Mouse (Mus musculus): Measurements from ENCODE around the gene Rbx1. TPM values are rescaled to one million over a fixed set of nuclear protein-coding genes. Genes with fewer than 3 reads are reported as not detected.
A peak's percentile ranks its signal among the peaks of the same experiment; 100 is the strongest.
"Not testable (repeated sequence)": the region's sequence is repeated elsewhere in the genome, so short reads cannot be mapped to it uniquely, and the experiment has no call there.

Gene Rbx1
- polyA plus RNA-seq (2014; fragmentation: Nextera tagmentation; extraction: Ambion mirVana): 523 and 527 TPM in 2 replicates

DNA sequence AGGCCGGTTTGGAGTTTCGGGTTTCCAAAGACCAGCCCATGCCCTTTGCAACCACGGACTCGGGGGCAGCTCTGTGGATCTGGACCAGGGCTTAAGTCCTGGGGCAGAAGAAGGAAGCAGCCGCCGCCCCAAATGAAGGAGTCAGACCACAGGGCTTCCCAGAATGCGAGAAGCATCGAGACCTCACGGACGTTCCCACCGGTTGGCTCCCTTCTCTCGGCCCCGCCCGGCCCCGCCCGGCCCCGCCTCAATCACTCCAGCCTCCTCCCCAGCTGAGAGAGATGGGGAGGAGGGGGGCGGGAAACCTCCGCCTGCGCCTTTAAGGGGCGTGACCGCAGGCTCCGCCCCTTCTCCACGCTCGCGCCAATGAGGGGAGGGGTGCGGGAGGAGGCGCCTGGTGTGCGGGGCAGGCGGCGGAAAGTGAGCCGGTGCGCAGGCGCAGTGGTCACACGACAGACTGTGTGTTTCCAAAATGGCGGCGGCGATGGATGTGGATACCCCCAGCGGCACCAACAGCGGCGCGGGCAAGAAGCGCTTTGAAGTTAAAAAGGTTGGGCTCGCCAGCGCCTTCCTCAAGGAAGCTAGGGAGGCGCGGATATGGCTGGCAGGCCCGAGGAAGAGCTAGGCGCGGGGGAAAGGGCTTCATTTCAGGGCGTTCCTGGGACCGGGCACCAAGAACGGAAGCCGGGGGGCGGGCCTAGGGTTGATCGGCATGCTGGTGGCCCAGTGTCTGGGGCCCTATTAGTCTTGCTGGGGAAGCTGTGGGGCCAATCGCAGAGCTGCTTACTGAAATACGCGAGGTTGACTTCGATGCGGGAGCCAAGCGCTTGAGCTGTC is at the start of gene Rbx1:
Gene Rbx1, plus strand, starts transcription at position 396 of the 837 bp plus-strand sequence.
- Histone ChIP-seq H3K27ac (ENCODE audit: low read length) (peak within 1 kb of the TSS; percentile 82), H3K27me3 (ENCODE audit: control insufficient read depth, insufficient read depth, low read length) (no peaks in the 10 kb centered on the region), H3K9ac (replicated peaks; ENCODE audit: low read depth, low read length) (peak within 1 kb of the TSS; percentile 67), H3K4me3 (ENCODE audit: low read depth, low read length) (peak within 1 kb of the TSS; percentile 58), H3K36me3 (ENCODE audit: control insufficient read depth, insufficient read depth, low read length) (peaks cover 19% of the 10 kb centered on the region), H3K4me1 (ENCODE audit: control insufficient read depth, insufficient read depth, low read length) (0 out of 2 replicates have a peak, but pooled peaks cover 6% of the 10 kb centered on the region), H3K9me3 (ENCODE audit: control insufficient read depth, low read depth, low read length) (peaks cover 7% of the 10 kb centered on the region; the same call in 1 of the 2 replicates), H3K4me2 (replicated peaks; ENCODE audit: low read depth, low read length) (peak within 1 kb of the TSS; percentile 52)
- under 1% methylated on average over 62 of the region's 62 CpGs for WGBS
- peak; percentile 98 for ATAC-seq (ENCODE audit: insufficient number of reproducible peaks, insufficient read depth, low FRiP score, low read depth)

DNA sequence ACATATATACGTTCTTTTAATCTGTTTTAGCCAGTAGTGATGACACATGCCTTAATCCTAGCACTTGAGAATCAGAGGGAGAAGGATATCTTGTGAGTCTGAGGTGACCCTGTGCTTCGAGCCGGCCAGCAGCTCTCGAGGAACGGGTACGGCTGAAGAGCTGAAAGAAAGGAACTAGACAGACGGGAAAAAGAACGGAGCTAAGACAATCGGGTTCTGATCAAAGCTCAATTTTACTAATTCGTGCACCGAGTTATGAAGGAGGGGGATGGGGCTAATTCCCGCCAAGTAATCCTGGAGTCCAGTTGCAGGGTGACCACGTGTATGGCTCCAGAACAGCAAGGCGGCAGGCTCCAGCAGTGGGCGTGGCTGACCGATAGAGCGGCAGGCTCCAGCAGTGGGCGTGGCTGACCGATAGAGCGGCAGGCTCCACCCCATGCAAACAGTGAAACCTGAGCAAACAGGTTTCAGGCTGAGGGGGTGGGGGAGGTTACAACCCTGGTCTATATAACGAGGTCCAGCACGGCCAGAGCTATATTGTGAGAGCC is 49.3 kb upstream of the Rbx1 start:
- not testable (repeated sequence) for H3K27me3 ChIP-seq (ENCODE audit: control insufficient read depth, insufficient read depth, low read length); H3K4me1 ChIP-seq (ENCODE audit: control insufficient read depth, insufficient read depth, low read length); H3K36me3 ChIP-seq (ENCODE audit: control insufficient read depth, insufficient read depth, low read length); H3K27ac ChIP-seq (ENCODE audit: low read length); H3K9me3 ChIP-seq (ENCODE audit: control insufficient read depth, low read depth, low read length)
- peak overlapping the region; percentile 18 for H3K4me3 ChIP-seq (ENCODE audit: low read depth, low read length)
- ATAC-seq (ENCODE audit: insufficient number of reproducible peaks, insufficient read depth, low FRiP score, low read depth): peak; percentile 91
- 4% methylated on average over 22 of the region's 22 CpGs for WGBS
- 0 out of 2 replicates have a peak overlapping the region, but pooled peaks have one; percentile 25 for H3K9ac ChIP-seq (replicated peaks; ENCODE audit: low read depth, low read length)
- H3K4me2 ChIP-seq (replicated peaks; ENCODE audit: low read depth, low read length): peak overlapping the region; percentile 41

DNA sequence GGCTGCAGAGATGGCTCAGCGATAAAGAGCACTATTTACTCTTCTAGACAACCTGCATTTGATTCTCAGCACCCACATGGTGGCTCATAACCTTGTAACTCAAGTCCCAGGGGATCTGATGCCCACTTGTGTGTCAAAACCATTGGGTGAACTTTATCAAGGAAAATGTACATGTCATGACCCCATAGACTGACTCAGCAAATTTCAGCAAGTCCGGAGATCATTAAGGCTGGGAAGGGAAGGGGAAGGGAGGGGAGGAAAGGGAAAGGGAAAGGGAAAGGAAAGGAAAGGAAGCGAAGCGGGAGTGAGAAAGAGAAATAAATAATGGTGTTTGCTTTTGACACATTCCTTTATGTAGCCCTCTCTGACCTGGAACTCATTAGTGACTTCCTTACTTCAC is 48.0 kb upstream of the Rbx1 start:
- Histone ChIP-seq H3K27me3 (ENCODE audit: control insufficient read depth, insufficient read depth, low read length) (no peaks in the 10 kb centered on the region), H3K27ac (ENCODE audit: low read length) (no peak overlapping the region), H3K4me3 (ENCODE audit: low read depth, low read length) (no peak overlapping the region), H3K9ac (replicated peaks; ENCODE audit: low read depth, low read length) (no peak overlapping the region), H3K36me3 (ENCODE audit: control insufficient read depth, insufficient read depth, low read length) (no peaks in the 10 kb centered on the region; the same call in 1 of the 2 replicates), H3K4me2 (replicated peaks; ENCODE audit: low read depth, low read length) (no peak overlapping the region), H3K4me1 (ENCODE audit: control insufficient read depth, insufficient read depth, low read length) (0 out of 2 replicates have a peak, but pooled peaks cover 5% of the 10 kb centered on the region), H3K9me3 (ENCODE audit: control insufficient read depth, low read depth, low read length) (no peaks in the 10 kb centered on the region)
- WGBS: 82% methylated on average over 4 of the region's 4 CpGs
- no peak for ATAC-seq (ENCODE audit: insufficient number of reproducible peaks, insufficient read depth, low FRiP score, low read depth)

DNA sequence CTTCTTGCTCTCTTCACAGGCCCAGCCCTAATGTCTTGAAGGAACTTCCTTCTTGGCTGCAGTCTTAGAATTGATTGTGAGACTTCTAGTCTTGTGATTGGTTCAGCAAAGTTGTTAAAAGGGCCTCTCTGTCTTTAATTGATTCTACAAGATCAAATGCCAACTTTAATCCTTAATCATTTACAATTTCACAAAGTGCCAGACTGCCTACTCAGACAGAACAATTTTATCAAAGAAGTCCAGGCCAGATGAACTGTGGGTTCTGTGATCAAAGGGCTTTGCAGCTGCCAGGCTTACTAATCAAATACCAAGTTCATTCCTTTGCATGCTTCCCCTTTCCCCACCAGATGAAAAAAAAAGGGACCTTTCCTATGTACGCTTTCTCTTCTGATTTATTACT is 44.6 kb upstream of the Rbx1 start:
- Histone ChIP-seq H3K4me3 (ENCODE audit: low read depth, low read length) (no peak overlapping the region), H3K9ac (replicated peaks; ENCODE audit: low read depth, low read length) (no peak overlapping the region), H3K4me1 (ENCODE audit: control insufficient read depth, insufficient read depth, low read length) (0 out of 2 replicates have a peak, but pooled peaks cover 5% of the 10 kb centered on the region), H3K27me3 (ENCODE audit: control insufficient read depth, insufficient read depth, low read length) (no peaks in the 10 kb centered on the region), H3K27ac (ENCODE audit: low read length) (peak overlapping the region; percentile 86), H3K36me3 (ENCODE audit: control insufficient read depth, insufficient read depth, low read length) (no peaks in the 10 kb centered on the region), H3K9me3 (ENCODE audit: control insufficient read depth, low read depth, low read length) (no peaks in the 10 kb centered on the region), H3K4me2 (replicated peaks; ENCODE audit: low read depth, low read length) (no peak overlapping the region)
- 20% methylated on average over 1 of the region's 1 CpGs for WGBS
- ATAC-seq (ENCODE audit: insufficient number of reproducible peaks, insufficient read depth, low FRiP score, low read depth): no peak

DNA sequence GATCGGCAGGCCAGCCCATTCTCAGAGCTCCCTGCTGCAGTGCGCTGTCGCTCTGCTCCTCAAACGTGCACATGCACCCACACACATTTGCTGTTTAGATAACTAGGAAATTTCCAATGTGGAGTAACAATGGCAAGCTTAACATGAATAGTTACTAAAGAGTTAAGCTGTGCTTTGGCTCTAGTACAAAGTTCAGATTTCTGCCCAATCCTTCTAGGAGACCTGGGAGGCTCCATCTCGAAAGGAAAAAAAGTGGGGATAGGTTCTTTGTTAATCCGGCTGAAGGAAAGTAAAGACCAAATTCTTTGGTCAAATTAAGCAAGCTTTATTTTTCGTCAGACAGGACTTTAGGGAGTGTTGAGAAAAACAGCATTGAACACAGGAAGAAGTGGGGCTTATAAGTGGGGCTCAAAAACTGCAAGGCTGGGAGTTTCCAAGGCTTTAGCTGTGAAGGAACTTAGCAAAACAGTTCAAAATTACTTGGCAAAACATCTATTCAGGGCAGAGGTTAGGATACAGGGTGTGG is 43.9 kb upstream of the Rbx1 start:
- no peak overlapping the region for H3K9ac ChIP-seq (replicated peaks; ENCODE audit: low read depth, low read length)
- H3K27ac ChIP-seq (ENCODE audit: low read length): peak overlapping the region; percentile 86
- 0 out of 2 replicates have a peak, but pooled peaks cover 5% of the 10 kb centered on the region for H3K4me1 ChIP-seq (ENCODE audit: control insufficient read depth, insufficient read depth, low read length)
- H3K9me3 ChIP-seq (ENCODE audit: control insufficient read depth, low read depth, low read length): no peaks in the 10 kb centered on the region
- no peaks in the 10 kb centered on the region for H3K27me3 ChIP-seq (ENCODE audit: control insufficient read depth, insufficient read depth, low read length)
- H3K4me2 ChIP-seq (replicated peaks; ENCODE audit: low read depth, low read length): no peak overlapping the region
- no peak overlapping the region for H3K4me3 ChIP-seq (ENCODE audit: low read depth, low read length)
- no peak for ATAC-seq (ENCODE audit: insufficient number of reproducible peaks, insufficient read depth, low FRiP score, low read depth)
- 47% methylated on average over 7 of the region's 7 CpGs for WGBS
- H3K36me3 ChIP-seq (ENCODE audit: control insufficient read depth, insufficient read depth, low read length): peaks cover 1% of the 10 kb centered on the region; the same call in 1 of the 2 replicates

DNA sequence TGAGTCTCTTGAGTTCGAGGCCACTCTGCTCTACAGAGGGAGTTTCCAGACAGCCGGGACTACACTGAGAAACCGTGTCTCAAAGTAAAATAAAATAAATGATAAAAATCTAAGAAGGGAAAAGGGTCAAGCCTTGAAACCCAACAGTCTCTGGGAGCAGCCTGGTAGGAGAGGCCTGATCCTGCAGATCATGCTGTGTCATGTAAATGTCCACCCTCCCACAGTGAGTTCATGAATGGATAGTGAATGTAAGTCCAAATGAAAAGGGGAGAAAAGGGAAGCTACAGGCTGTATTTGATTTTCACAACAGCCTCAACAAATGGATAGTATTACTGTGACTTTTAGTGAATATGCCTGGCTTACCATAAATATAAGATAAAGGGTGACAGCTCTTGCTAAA is 40.8 kb upstream of the Rbx1 start:
- H3K9me3 ChIP-seq (ENCODE audit: control insufficient read depth, low read depth, low read length): no peaks in the 10 kb centered on the region
- WGBS: 93% methylated on average over 3 of the region's 3 CpGs
- ATAC-seq (ENCODE audit: insufficient number of reproducible peaks, insufficient read depth, low FRiP score, low read depth): no peak
- H3K4me3 ChIP-seq (ENCODE audit: low read depth, low read length): no peak overlapping the region
- 0 out of 2 replicates have a peak, but pooled peaks cover 5% of the 10 kb centered on the region for H3K4me1 ChIP-seq (ENCODE audit: control insufficient read depth, insufficient read depth, low read length)
- H3K4me2 ChIP-seq (replicated peaks; ENCODE audit: low read depth, low read length): no peak overlapping the region
- no peaks in the 10 kb centered on the region for H3K27me3 ChIP-seq (ENCODE audit: control insufficient read depth, insufficient read depth, low read length)
- peaks cover 7% of the 10 kb centered on the region; the same call in 1 of the 2 replicates for H3K36me3 ChIP-seq (ENCODE audit: control insufficient read depth, insufficient read depth, low read length)
- no peak overlapping the region for H3K9ac ChIP-seq (replicated peaks; ENCODE audit: low read depth, low read length)
- H3K27ac ChIP-seq (ENCODE audit: low read length): no peak overlapping the region

DNA sequence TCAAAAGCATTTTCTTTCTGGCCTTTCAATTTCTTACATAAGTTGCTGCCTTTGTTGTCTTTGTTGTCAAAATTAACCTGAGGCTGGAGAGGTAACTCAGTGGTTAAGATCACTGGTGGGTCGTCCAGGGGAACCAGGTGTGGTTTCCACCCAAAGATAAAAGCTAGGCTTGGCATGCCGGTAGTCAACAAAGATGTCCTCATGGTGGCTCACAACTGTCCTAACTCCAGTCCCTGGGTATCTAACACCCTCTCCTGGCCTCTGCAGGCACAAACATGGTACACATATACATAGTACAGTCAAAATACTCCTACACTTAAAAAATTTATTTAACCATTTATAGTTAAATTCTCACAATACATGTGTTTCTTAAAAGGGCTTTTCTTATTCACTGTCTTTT is 38.1 kb upstream of the Rbx1 start:
- Histone ChIP-seq H3K9ac (replicated peaks; ENCODE audit: low read depth, low read length) (no peak overlapping the region), H3K27ac (ENCODE audit: low read length) (no peak overlapping the region), H3K27me3 (ENCODE audit: control insufficient read depth, insufficient read depth, low read length) (no peaks in the 10 kb centered on the region), H3K4me1 (ENCODE audit: control insufficient read depth, insufficient read depth, low read length) (no peaks in the 10 kb centered on the region), H3K9me3 (ENCODE audit: control insufficient read depth, low read depth, low read length) (no peaks in the 10 kb centered on the region), H3K4me3 (ENCODE audit: low read depth, low read length) (no peak overlapping the region), H3K4me2 (replicated peaks; ENCODE audit: low read depth, low read length) (no peak overlapping the region), H3K36me3 (ENCODE audit: control insufficient read depth, insufficient read depth, low read length) (peaks cover 21% of the 10 kb centered on the region; the same call in 1 of the 2 replicates)
- WGBS: 83% methylated on average over 2 of the region's 2 CpGs
- no peak for ATAC-seq (ENCODE audit: insufficient number of reproducible peaks, insufficient read depth, low FRiP score, low read depth)

DNA sequence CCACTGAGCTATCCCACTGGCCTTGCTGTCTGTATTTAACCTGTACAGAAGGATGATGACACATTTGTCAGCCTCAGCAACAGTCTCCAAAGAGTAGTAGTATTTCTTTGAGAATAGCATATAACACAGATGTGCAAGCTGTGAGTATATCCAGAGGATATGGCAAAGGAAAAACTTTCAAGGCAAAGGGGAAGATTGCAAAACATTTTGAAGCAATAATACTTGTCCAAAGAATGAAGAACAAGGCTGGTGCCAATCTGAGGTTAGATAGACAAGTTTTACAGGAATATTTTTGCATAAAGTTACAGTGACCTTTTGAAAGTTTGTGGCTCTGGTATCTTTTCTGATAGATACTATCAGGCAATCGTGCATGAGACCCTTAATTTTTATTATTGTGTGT is 34.9 kb upstream of the Rbx1 start:
- Histone ChIP-seq H3K27me3 (ENCODE audit: control insufficient read depth, insufficient read depth, low read length) (no peaks in the 10 kb centered on the region), H3K4me2 (replicated peaks; ENCODE audit: low read depth, low read length) (no peak overlapping the region), H3K4me3 (ENCODE audit: low read depth, low read length) (no peak overlapping the region), H3K9ac (replicated peaks; ENCODE audit: low read depth, low read length) (no peak overlapping the region), H3K36me3 (ENCODE audit: control insufficient read depth, insufficient read depth, low read length) (peaks cover 24% of the 10 kb centered on the region; the same call in 1 of the 2 replicates), H3K27ac (ENCODE audit: low read length) (no peak overlapping the region), H3K4me1 (ENCODE audit: control insufficient read depth, insufficient read depth, low read length) (no peaks in the 10 kb centered on the region), H3K9me3 (ENCODE audit: control insufficient read depth, low read depth, low read length) (no peaks in the 10 kb centered on the region)
- ATAC-seq (ENCODE audit: insufficient number of reproducible peaks, insufficient read depth, low FRiP score, low read depth): no peak
- 88% methylated on average over 1 of the region's 1 CpGs for WGBS

All from stomach, embryonic 14.5 days (tissue).